Mouse (Mus musculus) MEL (cell line): ENCODE results near the gene Zfp609.

Source experiments
- CTCF ChIP-seq, 3 experiments: IDR thresholded peaks in 2 of 3; conservative IDR thresholded peaks in 1 of 3; 2 replicates each; pipeline ENCODE4 v1.5.1; 2011 to 2012; ENCODE audit warnings: low read length in 3 of 3, low read depth in 2 of 3, mild to moderate bottlenecking in 2 of 3, improper control_type of control experiment in 1 of 3, inconsistent platforms in 1 of 3, mixed read lengths in 1 of 3, moderate library complexity in 1 of 3; ENCODE audit not compliant: control insufficient read depth in 1 of 3, insufficient read depth in 1 of 3, poor library complexity in 1 of 3, severe bottlenecking in 1 of 3
- EP300 ChIP-seq, 2 experiments: IDR thresholded peaks; 2 replicates each; pipeline ENCODE4 v1.6.1; 2011; ENCODE audit warnings: improper control_type of control experiment in 2 of 2, low read length in 2 of 2, low read depth in 1 of 2, mild to moderate bottlenecking in 1 of 2
- ETS1 ChIP-seq: IDR thresholded peaks from 2 replicates; pipeline ENCODE4 v1.6.1; 2012; ENCODE audit warnings: low read depth, mild to moderate bottlenecking, inconsistent platforms, low read length, improper control_type of control experiment, moderate library complexity
- JUND ChIP-seq: IDR thresholded peaks from 2 replicates; pipeline ENCODE4 v1.6.1; 2011; ENCODE audit warnings: low read depth, mild to moderate bottlenecking, improper control_type of control experiment, low read length
- MXI1 ChIP-seq: IDR thresholded peaks from 2 replicates; pipeline ENCODE4 v1.6.1; 2011; ENCODE audit warnings: mild to moderate bottlenecking, low read depth, low read length, improper control_type of control experiment
- MYB ChIP-seq: IDR thresholded peaks from 2 replicates; pipeline ENCODE4 v1.6.1; 2011; ENCODE audit warnings: mild to moderate bottlenecking, low read depth, low read length, improper control_type of control experiment
- POLR2A ChIP-seq, 2 experiments: IDR thresholded peaks; 2 replicates each; pipeline ENCODE4 v1.6.1; 2011 to 2012; ENCODE audit warnings: low read length in 2 of 2, mild to moderate bottlenecking in 2 of 2, control low read depth in 1 of 2, improper control_type of control experiment in 1 of 2, low read depth in 1 of 2, moderate library complexity in 1 of 2; ENCODE audit not compliant: control insufficient read depth in 1 of 2, insufficient read depth in 1 of 2, poor library complexity in 1 of 2
- TCF12 ChIP-seq: IDR thresholded peaks from 2 replicates; pipeline ENCODE4 v1.6.1; 2014; ENCODE audit warnings: low read depth, mild to moderate bottlenecking, inconsistent platforms, low read length, improper control_type of control experiment, moderate library complexity
- USF2 ChIP-seq, 2 experiments: IDR thresholded peaks; 2 replicates each; pipeline ENCODE4 v1.6.1; 2011 to 2012; ENCODE audit warnings: improper control_type of control experiment in 2 of 2, low read length in 2 of 2, borderline replicate concordance in 1 of 2, inconsistent platforms in 1 of 2, low read depth in 1 of 2, mild to moderate bottlenecking in 1 of 2; ENCODE audit not compliant: insufficient read depth in 1 of 2

- TF ChIP-seq POLR2A (IDR thresholded peaks at IDR 0.05; ENCODE audit: control insufficient read depth in 1 of 2, insufficient read depth in 1 of 2, low read depth in 1 of 2, low read length in 2 of 2, poor library complexity in 1 of 2) (no peak), CTCF (IDR thresholded peaks at IDR 0.05 in 2 of 3, conservative IDR thresholded peaks at IDR 0.05 in 1 of 3; ENCODE audit: control insufficient read depth in 1 of 3, insufficient read depth in 1 of 3, low read depth in 2 of 3, low read length in 3 of 3, poor library complexity in 1 of 3, severe bottlenecking in 1 of 3) (no peak), MXI1 (no peak), JUND (no peak), ETS1 (no peak), TCF12 (no peak), USF2 (IDR thresholded peaks at IDR 0.05; ENCODE audit: borderline replicate concordance in 1 of 2, insufficient read depth in 1 of 2, low read depth in 1 of 2, low read length in 2 of 2) (no peak), MYB (no peak), EP300 (IDR thresholded peaks at IDR 0.05; ENCODE audit: low read depth in 1 of 2, low read length in 2 of 2) (no peak)
These were observed 145.2 kb downstream of the Zfp609 start for GRCm38 (mm10) chr9:65682183-65682582.
